Mouse (Mus musculus): ENCODE measurements at regions not wholly inside any gene's neighbourhood (a gene's known extent, or its start where the extent isn't known, plus 50 kb on each side); places are given as distances from the start of the nearest gene placed in this dataset.

DNA sequence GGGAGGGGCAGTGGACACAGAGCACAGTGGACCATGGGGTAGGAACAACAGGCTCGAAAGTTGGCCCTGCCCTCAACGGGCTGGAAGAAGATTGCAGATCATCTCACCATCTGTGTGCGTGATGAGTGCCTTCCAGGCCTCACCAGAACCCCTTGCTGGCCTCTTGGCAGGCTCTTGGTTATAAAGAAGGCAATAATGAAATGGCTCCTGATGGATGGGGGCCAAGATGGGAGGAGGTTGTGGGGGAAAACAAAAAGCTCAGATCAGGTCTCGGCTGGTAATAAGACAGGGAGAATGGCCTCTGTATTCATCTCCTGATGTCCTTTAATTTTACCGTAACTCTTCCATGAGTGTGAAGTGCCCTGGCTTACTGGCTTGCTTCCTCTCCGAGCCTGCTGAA is 189.1 kb downstream of the Dyrk2 start:
- H3K36me3 ChIP-seq (replicated peaks; ENCODE audit: control insufficient read depth, insufficient read depth, low read depth): no peaks in the 10 kb centered on the region
- no peaks in the 10 kb centered on the region for H3K4me1 ChIP-seq (replicated peaks; ENCODE audit: control insufficient read depth in 2 of 2, insufficient read depth in 2 of 2, low read length in 1 of 2)
- no peak overlapping the region for H3K4me2 ChIP-seq (ENCODE audit: low read depth)
- H3K9me3 ChIP-seq (ENCODE audit: control insufficient read depth, low read length): no peaks in the 10 kb centered on the region
- no peak for ATAC-seq (ENCODE audit: insufficient read depth)
- WGBS (ENCODE audit: insufficient replicate concordance): 61% methylated on average over 6 of the region's 6 CpGs
- no peak overlapping the region for H3K27ac ChIP-seq
- no peak overlapping the region for H3K4me3 ChIP-seq (ENCODE audit: insufficient read depth in 1 of 2, low read depth in 2 of 2, low read length in 2 of 2)
- no peak for DNase-seq (ENCODE audit: low read depth in 3 of 3, low spot score in 3 of 3)
- H3K9ac ChIP-seq (replicated peaks): no peak overlapping the region
- TF ChIP-seq CTCF (IDR thresholded peaks at IDR 0.05; ENCODE audit: low read depth) (no peak), EP300 (IDR thresholded peaks at IDR 0.05; ENCODE audit: low read depth) (no peak)
- H3K27me3 ChIP-seq (ENCODE audit: control insufficient read depth, insufficient read depth, low read length): no peaks in the 10 kb centered on the region

GRCm38 (mm10) chr10:118683356-118683755 is 186.7 kb downstream of the Dyrk2 start:
- H3K4me3 ChIP-seq (ENCODE audit: insufficient read depth in 1 of 2, low read depth in 2 of 2, low read length in 2 of 2): no peak overlapping the region
- no peaks in the 10 kb centered on the region for H3K27me3 ChIP-seq (ENCODE audit: control insufficient read depth, insufficient read depth, low read length)
- H3K4me2 ChIP-seq (ENCODE audit: low read depth): no peak overlapping the region
- no peaks in the 10 kb centered on the region for H3K9me3 ChIP-seq (ENCODE audit: control insufficient read depth, low read length)
- H3K4me1 ChIP-seq (replicated peaks; ENCODE audit: control insufficient read depth in 2 of 2, insufficient read depth in 2 of 2, low read length in 1 of 2): no peaks in the 10 kb centered on the region
- WGBS (ENCODE audit: insufficient replicate concordance): 60% methylated on average over 9 of the region's 9 CpGs
- no peak overlapping the region for H3K27ac ChIP-seq
- ATAC-seq (ENCODE audit: insufficient read depth) (no peak), DNase-seq (ENCODE audit: low read depth in 3 of 3, low spot score in 3 of 3) (no peak)
- H3K36me3 ChIP-seq (replicated peaks; ENCODE audit: control insufficient read depth, insufficient read depth, low read depth): no peaks in the 10 kb centered on the region
- H3K9ac ChIP-seq (replicated peaks): no peak overlapping the region
- no peak for TF ChIP-seq EP300 (IDR thresholded peaks at IDR 0.05; ENCODE audit: low read depth)
- no peak for TF ChIP-seq CTCF (IDR thresholded peaks at IDR 0.05; ENCODE audit: low read depth)

GRCm38 (mm10) chr10:118699292-118699691 is 170.7 kb downstream of the Dyrk2 start:
- Histone ChIP-seq H3K9ac (replicated peaks) (no peak overlapping the region), H3K27ac (no peak overlapping the region), H3K9me3 (ENCODE audit: control insufficient read depth, low read length) (no peaks in the 10 kb centered on the region), H3K36me3 (replicated peaks; ENCODE audit: control insufficient read depth, insufficient read depth, low read depth) (no peaks in the 10 kb centered on the region), H3K4me3 (ENCODE audit: insufficient read depth in 1 of 2, low read depth in 2 of 2, low read length in 2 of 2) (no peak overlapping the region), H3K4me2 (ENCODE audit: low read depth) (no peak overlapping the region), H3K27me3 (ENCODE audit: control insufficient read depth, insufficient read depth, low read length) (no peaks in the 10 kb centered on the region), H3K4me1 (replicated peaks; ENCODE audit: control insufficient read depth in 2 of 2, insufficient read depth in 2 of 2, low read length in 1 of 2) (peaks cover 0 to 2% of the 10 kb centered on the region in 2 experiments; a peak in 1 of 4 replicates)
- no peak for DNase-seq (ENCODE audit: low read depth in 3 of 3, low spot score in 3 of 3)
- ATAC-seq (ENCODE audit: insufficient read depth): no peak
- WGBS (ENCODE audit: insufficient replicate concordance): 58% methylated on average over 3 of the region's 3 CpGs
- TF ChIP-seq CTCF (IDR thresholded peaks at IDR 0.05; ENCODE audit: low read depth): no peak
- TF ChIP-seq EP300 (IDR thresholded peaks at IDR 0.05; ENCODE audit: low read depth): no peak

GRCm38 (mm10) chr10:118700115-118700514 is 169.9 kb downstream of the Dyrk2 start:
- Histone ChIP-seq H3K27ac (no peak overlapping the region), H3K4me1 (replicated peaks; ENCODE audit: control insufficient read depth in 2 of 2, insufficient read depth in 2 of 2, low read length in 1 of 2) (peaks cover 0 to 2% of the 10 kb centered on the region in 2 experiments; a peak in 1 of 4 replicates), H3K9me3 (ENCODE audit: control insufficient read depth, low read length) (no peaks in the 10 kb centered on the region), H3K36me3 (replicated peaks; ENCODE audit: control insufficient read depth, insufficient read depth, low read depth) (no peaks in the 10 kb centered on the region), H3K4me3 (ENCODE audit: insufficient read depth in 1 of 2, low read depth in 2 of 2, low read length in 2 of 2) (no peak overlapping the region), H3K4me2 (ENCODE audit: low read depth) (no peak overlapping the region), H3K27me3 (ENCODE audit: control insufficient read depth, insufficient read depth, low read length) (no peaks in the 10 kb centered on the region), H3K9ac (replicated peaks) (no peak overlapping the region)
- peak in 2 of 3 experiments; percentile 20 to 24 for DNase-seq (ENCODE audit: low read depth in 3 of 3, low spot score in 3 of 3)
- TF ChIP-seq EP300 (IDR thresholded peaks at IDR 0.05; ENCODE audit: low read depth) (no peak), CTCF (IDR thresholded peaks at IDR 0.05; ENCODE audit: low read depth) (no peak)
- 59% methylated on average over 4 of the region's 4 CpGs for WGBS (ENCODE audit: insufficient replicate concordance)
- ATAC-seq (ENCODE audit: insufficient read depth): peak; percentile 84

DNA sequence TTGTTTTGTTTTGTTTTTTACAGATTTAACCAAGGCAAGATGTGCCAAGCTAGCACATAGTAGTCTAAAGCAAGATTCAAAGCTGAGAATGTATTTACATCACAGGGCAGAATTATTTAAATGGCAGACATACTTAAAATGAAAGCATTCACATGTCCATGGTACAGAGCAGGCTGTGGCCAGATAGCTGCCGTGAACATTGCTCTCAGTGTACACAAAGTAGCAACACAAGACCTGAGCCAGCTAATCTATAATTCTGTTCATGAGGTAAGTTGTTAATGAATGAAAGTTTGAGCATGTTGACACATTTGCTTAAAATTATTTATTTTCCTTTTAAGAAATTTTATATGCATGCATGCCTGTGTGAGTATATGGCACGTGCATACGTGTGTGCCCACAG is 164.0 kb downstream of the Dyrk2 start:
- no peak overlapping the region for H3K27ac ChIP-seq
- no peak for DNase-seq (ENCODE audit: low read depth in 3 of 3, low spot score in 3 of 3)

More for the DNA sequence above, 164.0 kb downstream of the Dyrk2 start:
- no peak for ATAC-seq (ENCODE audit: insufficient read depth)
- no peak overlapping the region for H3K9ac ChIP-seq (replicated peaks)
- H3K4me1 ChIP-seq (replicated peaks; ENCODE audit: control insufficient read depth in 2 of 2, insufficient read depth in 2 of 2, low read length in 1 of 2): no peaks in the 10 kb centered on the region; a peak in 2 of 4 replicates
- no peak overlapping the region for H3K4me2 ChIP-seq (ENCODE audit: low read depth)
- TF ChIP-seq CTCF (IDR thresholded peaks at IDR 0.05; ENCODE audit: low read depth) (no peak), EP300 (IDR thresholded peaks at IDR 0.05; ENCODE audit: low read depth) (no peak)
- no peak overlapping the region for H3K4me3 ChIP-seq (ENCODE audit: insufficient read depth in 1 of 2, low read depth in 2 of 2, low read length in 2 of 2)
- H3K9me3 ChIP-seq (ENCODE audit: control insufficient read depth, low read length): no peaks in the 10 kb centered on the region
- no peaks in the 10 kb centered on the region for H3K27me3 ChIP-seq (ENCODE audit: control insufficient read depth, insufficient read depth, low read length)
- 74% methylated on average over 3 of the region's 3 CpGs for WGBS (ENCODE audit: insufficient replicate concordance)
- H3K36me3 ChIP-seq (replicated peaks; ENCODE audit: control insufficient read depth, insufficient read depth, low read depth): no peaks in the 10 kb centered on the region

Measured in liver, embryonic 14.5 days (tissue).